Mouse (Mus musculus) frontal cortex, adult 2 months (tissue): ENCODE data around the gene Herc1. TPM values are rescaled to one million over a fixed set of nuclear protein-coding genes. Genes with fewer than 3 reads are reported as not detected.

Experiments used
- DNase-seq, 2 experiments: peaks; one replicate each; pipeline ENCODE4 v3.0.0; 2022; ENCODE audit warnings: low spot score in 1 of 2; ENCODE audit errors: extremely low spot score in 1 of 2
- polyA plus RNA-seq: library from polyadenylated mRNA; depleted of rRNA; stranded (reverse); fragments of >200 nt; gene quantifications from 2 replicates; pipeline ENCODE4 v1.2.3, GENCODE M21; 2012

The Herc1 gene
- polyA plus RNA-seq, 1 experiment = 68.6 TPM

DNA sequence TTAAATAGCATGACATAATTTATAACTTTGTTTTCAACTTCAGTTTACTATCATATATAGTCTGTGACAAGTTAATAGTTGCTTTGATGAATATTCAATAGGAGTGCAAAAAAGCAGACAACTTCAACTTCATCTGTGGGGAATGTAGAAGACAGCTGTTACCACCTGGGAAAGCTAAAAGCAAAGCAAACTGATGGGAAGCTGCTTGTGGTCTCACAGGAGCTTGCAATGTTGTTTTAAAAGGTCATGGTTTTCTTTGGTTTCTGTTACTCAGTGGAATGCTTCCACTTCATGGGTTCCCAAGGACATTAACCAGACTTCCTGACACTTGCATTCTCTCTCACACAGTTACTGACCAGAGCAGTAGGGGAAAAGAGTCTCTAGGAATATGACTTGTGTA lies 138.5 kb downstream of the Herc1 start:
- no peak for DNase-seq

DNA sequence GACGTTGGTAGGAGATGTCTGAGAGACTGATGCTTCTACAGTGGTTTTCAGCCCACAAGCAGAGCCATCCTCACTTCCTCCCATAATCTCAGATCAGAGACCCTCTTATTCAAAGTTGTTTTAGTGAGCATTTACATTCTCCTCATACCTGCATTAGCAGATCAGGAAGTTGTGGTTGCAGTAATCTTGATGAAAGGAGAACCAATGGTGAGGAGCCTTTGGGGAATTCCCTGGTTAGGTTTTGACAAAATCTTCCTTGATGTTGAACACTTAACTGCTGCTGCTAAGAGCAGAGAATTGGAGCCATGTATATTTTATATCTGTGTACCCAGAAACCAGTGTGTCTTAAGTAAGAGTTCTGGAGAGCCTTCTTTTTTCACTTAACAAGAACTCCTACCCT lies 142.1 kb downstream of the Herc1 start:
- DNase-seq = no peak

- no peak for DNase-seq
Observed at GRCm38 (mm10) chr9:66493992-66494391, 143.7 kb downstream of the Herc1 start.

DNA sequence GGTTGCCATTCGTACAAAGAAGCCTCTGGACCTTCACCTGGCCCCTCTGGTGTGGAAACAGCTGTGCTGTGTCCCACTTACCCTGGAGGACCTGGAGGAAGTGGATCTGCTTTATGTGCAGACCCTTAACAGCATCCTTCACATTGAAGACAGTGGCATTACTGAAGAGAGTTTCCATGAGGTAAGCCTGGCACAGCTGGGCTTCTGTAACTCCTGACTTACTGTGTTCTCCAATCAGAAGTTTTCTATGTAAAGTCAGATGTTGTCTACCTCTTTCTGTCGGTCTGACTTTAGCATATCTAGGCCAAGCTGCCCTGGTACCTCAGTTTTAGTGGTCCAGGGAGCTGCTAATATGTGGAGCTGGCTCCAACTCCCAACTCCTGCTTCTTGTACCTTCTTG lies 151.0 kb downstream of the Herc1 start:
- no peak for DNase-seq

- no peak for DNase-seq
Observed at GRCm38 (mm10) chr9:66503879-66504411, 153.7 kb downstream of the Herc1 start.

GRCm38 (mm10) chr9:66504518-66504917 lies 154.3 kb downstream of the Herc1 start:
- DNase-seq = peak in 1 of 2 experiments; percentile 74

DNA sequence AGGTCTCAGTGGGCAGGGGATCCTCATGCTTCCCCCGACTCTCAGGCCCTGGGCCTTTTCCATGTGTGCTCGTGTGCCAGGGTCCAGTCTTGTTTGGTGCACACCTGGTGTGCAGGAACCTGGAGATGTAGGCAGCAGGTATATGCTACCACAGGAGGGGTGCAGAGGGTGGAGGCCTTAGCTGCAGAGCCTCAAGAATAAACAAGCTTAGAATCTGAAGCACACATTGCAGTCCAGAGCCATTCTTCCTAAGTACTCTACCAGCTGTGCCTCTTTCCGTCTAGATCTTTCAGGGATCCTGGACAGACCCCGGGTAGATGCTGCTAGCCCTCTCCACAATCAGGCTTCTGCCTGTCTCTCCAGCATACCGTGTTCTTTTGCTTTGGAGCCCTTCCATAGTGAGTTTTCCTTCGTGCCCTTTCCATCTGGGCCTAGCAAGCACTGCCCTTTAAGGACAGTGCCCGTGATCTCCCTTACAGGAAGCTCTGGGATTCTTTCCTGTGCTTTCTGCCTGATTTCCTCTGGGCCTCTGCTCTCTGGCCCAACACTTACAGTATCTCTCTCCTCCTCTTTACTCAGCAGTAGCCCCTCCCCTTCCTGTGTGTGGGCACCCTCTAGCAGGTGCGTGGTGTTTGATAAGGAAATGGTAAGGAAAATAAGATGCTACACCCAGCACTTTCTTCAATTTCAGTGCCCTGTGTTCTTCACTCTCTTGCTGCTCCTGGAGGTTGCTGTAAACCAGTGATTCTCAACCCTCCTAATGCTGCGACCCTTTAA lies 155.1 kb downstream of the Herc1 start:
- DNase-seq = no peak

GRCm38 (mm10) chr9:66506011-66506410 lies 155.8 kb downstream of the Herc1 start:
- no peak for DNase-seq

DNA sequence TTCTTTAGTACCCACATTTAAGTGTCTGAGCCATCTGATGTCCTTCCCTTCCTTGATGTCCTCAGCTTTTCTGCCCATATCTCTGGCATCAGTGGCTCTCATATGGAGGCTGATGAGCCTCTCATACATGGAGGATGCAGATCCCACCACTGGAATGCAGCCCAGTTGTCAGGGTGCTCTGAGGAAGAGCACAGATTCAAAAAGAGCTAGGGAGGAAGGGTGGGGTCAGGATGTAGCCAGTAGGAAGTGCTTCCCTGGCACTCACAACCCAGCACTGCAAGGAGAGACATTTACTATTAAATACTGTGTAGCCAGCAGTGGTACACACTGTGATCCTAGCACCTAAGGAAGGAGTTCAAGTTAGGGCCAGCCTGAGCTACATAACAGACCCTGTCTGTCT lies 156.2 kb downstream of the Herc1 start:
- DNase-seq = no peak

- DNase-seq = no peak
Observed at GRCm38 (mm10) chr9:66507684-66508083, 157.4 kb downstream of the Herc1 start.

- no peak for DNase-seq
Observed at GRCm38 (mm10) chr9:66508890-66509399, 158.7 kb downstream of the Herc1 start.

DNA sequence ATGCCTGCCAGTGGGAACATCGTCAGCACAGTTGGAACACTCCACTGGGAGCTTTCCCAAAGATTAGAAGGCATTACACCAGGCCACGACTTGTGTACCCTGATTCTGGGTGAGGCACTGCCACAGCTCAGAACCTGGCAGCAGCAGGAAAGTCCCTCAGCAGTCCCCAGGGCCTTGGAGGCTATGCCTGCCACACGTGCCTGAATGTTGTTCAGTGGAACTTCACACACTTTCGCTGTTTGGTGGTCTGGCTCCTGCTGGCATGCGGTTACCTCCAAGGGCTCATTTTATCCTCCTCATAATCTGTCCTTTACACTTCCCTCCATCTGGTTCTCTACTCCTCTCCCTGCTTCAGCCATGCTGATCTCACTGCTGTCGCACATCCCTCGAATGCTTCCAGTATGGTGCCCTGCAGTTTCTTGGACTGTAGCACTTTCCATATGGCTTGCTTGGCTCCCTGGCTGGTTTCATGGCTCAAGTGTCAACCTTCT lies 160.1 kb downstream of the Herc1 start:
- no peak for DNase-seq

DNA sequence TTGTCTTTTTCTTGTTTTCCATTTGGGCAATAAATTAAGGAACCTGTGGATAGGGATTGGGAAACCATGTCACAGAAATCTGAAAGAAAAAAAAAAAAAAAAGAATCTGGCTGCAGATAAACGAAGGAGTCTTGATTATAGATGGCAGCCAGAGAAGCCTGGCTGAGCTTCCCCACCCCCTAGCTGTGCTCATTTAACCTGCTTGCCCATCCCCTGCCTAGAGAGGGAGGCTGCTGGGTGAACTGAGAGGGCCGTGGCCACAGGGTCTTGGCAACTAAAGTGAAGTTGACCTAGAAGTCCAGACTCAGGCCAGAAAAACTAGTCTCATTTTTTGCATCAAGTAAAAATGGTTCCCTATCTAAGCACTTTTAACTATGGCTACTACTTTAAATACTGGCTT lies 160.7 kb downstream of the Herc1 start:
- no peak for DNase-seq

DNA sequence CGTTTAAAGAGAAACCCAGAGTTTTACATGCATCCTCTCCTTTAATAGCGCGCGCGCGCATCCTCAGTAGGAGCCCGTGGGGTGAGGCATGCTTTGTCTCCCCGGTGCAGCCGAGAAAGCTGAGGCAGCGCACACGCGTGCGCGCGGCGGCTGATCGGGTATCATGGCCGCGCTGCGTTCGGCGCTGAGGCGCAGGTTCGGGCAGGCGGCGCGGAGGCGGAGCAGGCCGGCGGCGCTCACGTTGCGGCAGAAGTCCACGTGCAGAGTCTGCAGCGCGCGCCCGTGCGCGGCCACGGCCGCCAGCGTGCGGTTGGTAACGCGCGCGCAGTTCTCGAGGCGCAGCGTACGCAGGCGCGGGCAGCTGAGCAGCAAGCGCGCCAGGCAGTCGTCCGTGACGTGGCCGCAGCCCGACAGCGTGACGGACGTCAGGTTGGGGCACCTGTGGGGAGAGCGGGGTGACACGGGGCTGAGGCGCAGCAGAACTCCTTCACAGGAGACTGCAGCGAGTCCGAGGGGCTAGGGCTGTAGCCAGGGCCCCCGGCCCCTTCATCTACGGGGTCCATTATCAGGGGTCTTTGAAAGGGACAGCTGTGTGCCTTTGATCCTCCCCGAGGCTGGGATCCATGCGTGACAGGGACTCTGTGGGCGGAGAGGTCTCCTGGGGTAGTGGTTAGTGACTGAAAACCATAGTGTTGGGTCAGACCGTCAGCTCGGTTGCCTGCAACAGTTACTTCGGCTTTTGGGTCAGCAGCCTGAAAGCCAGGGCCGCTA lies 161.5 kb downstream of the Herc1 start:
- DNase-seq = peak; percentile 94 to 96

DNA sequence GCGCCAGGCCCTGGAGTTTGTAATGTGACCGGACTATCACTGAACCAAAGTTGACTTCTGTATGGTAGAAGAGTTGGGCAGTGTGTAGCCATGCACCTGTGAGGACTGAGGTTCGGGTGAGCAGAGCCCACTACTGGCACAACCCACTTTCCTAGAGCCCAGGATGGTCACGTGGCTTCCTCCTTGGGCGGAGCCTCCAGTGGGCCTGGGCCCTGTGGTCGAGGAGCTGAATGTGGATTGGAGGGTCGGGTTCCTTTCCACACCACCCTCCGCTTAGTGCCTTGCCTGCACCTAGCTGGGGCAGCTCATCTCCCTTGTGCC lies 162.1 kb downstream of the Herc1 start:
- peak; percentile 81 to 90 for DNase-seq

- DNase-seq = peak in 1 of 2 experiments; percentile 58
Observed at GRCm38 (mm10) chr9:66513150-66513549, 162.9 kb downstream of the Herc1 start.

- no peak for DNase-seq
Observed at GRCm38 (mm10) chr9:66513661-66514255, 163.5 kb downstream of the Herc1 start.

- DNase-seq = peak in 1 of 2 experiments; percentile 69
Observed at GRCm38 (mm10) chr9:66514256-66514770, 164.1 kb downstream of the Herc1 start, which contains the start of gene Fbxl22. Fbxl22 (minus strand) TSS chr9:66514593.

DNA sequence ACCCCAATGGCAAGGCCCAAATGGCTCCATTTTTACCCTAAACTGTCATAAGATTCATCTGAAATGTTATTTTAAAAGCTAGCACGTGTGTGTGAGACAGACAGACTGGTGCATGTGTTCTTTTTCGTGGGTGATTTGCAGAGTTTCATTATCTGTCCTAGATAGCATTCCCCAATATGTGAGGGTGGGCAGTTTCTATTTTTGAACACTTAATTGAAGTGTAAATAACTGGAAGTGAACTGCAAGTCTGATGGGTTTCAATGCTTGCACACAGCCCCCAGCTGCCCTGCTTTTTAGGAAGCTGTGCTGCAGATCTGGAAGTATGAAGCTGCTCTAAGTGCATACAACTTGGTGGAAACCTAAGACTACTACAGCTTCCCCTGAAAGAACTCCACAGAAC lies 164.9 kb downstream of the Herc1 start:
- no peak for DNase-seq

DNA sequence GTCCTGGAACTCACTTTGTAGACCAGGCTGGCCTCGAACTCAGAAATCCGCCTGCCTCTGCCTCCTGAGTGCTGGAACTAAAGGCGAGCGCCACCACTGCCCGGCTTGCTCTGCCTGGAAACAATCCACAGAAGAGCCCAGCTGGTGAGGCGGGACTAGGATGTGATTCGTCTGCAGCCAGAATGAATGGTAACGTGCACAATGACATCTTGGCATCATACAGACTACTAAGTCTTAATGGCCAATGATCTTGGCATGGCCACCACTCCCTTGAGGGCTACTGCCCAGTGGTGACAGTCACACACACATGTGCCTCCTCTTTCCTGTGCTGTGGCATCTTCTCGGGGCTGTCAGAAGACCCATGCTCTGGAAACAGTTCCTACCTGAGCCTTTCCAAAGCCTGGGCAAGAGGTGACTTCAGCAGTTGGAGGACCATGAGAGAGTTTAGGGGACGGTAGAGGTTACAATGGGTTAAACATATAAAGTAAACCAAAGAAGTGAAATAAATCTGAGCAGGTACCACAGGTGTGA lies 165.5 kb downstream of the Herc1 start:
- DNase-seq = no peak
